Mouse (Mus musculus): ENCODE measurements around the gene Sh3gl3.
A peak's percentile ranks its signal among the peaks of the same experiment; 100 is the strongest.
"Not testable (repeated sequence)": the region's sequence is repeated elsewhere in the genome, so short reads cannot be mapped to it uniquely, and the experiment has no call there.

Sh3gl3 gene

GRCm38 (mm10) chr7:82235486-82235885 lies 61.8 kb downstream of the Sh3gl3 start:
- DNase-seq (ENCODE audit: low spot score in 2 of 2): no peak

GRCm38 (mm10) chr7:82236152-82236898 lies 62.7 kb downstream of the Sh3gl3 start:
- DNase-seq (ENCODE audit: low spot score in 2 of 2): no peak

GRCm38 (mm10) chr7:82236899-82237162 lies 63.2 kb downstream of the Sh3gl3 start:
- no peak for DNase-seq (ENCODE audit: low spot score in 2 of 2)

GRCm38 (mm10) chr7:82240424-82241240 lies 67.0 kb downstream of the Sh3gl3 start:
- DNase-seq (ENCODE audit: low spot score in 2 of 2): no peak

GRCm38 (mm10) chr7:82244701-82245100 lies 71.1 kb downstream of the Sh3gl3 start:
- no peak for DNase-seq (ENCODE audit: low spot score in 2 of 2)

GRCm38 (mm10) chr7:82248953-82249695 lies 75.5 kb downstream of the Sh3gl3 start:
- no peak for DNase-seq (ENCODE audit: low spot score in 2 of 2)

- no peak for DNase-seq (ENCODE audit: low spot score in 2 of 2)
Observed at GRCm38 (mm10) chr7:82253309-82253708, 79.7 kb downstream of the Sh3gl3 start.

GRCm38 (mm10) chr7:82256936-82257335 lies 83.3 kb downstream of the Sh3gl3 start:
- DNase-seq (ENCODE audit: low spot score in 2 of 2): no peak

- DNase-seq (ENCODE audit: low spot score in 2 of 2): no peak
Observed at GRCm38 (mm10) chr7:82257530-82257929, 83.9 kb downstream of the Sh3gl3 start.

- DNase-seq (ENCODE audit: low spot score in 2 of 2): no peak
Observed at GRCm38 (mm10) chr7:82260210-82260609, 86.6 kb downstream of the Sh3gl3 start.

GRCm38 (mm10) chr7:82263141-82263540 lies 89.5 kb downstream of the Sh3gl3 start:
- peak; percentile 44 to 80 for DNase-seq (ENCODE audit: low spot score in 2 of 2)

- DNase-seq (ENCODE audit: low spot score in 2 of 2): no peak
Observed at GRCm38 (mm10) chr7:82264119-82264518, 90.5 kb downstream of the Sh3gl3 start.

- DNase-seq (ENCODE audit: low spot score in 2 of 2): no peak
Observed at GRCm38 (mm10) chr7:82265365-82265764, 91.7 kb downstream of the Sh3gl3 start.

- no peak for DNase-seq (ENCODE audit: low spot score in 2 of 2)
Observed at GRCm38 (mm10) chr7:82269948-82270347, 96.3 kb downstream of the Sh3gl3 start.

- no peak for DNase-seq (ENCODE audit: low spot score in 2 of 2)
Observed at GRCm38 (mm10) chr7:82271742-82272141, 98.1 kb downstream of the Sh3gl3 start.

- DNase-seq (ENCODE audit: low spot score in 2 of 2): not testable (repeated sequence)
Observed at GRCm38 (mm10) chr7:82272875-82273274, 99.2 kb downstream of the Sh3gl3 start.

- peak in 1 of 2 experiments; percentile 71 for DNase-seq (ENCODE audit: low spot score in 2 of 2)
Observed at GRCm38 (mm10) chr7:82274011-82274709, 100.5 kb downstream of the Sh3gl3 start.

GRCm38 (mm10) chr7:82274975-82275374 lies 101.3 kb downstream of the Sh3gl3 start:
- DNase-seq (ENCODE audit: low spot score in 2 of 2): no peak

GRCm38 (mm10) chr7:82275529-82276204 lies 102.0 kb downstream of the Sh3gl3 start:
- DNase-seq (ENCODE audit: low spot score in 2 of 2): no peak

- no peak for DNase-seq (ENCODE audit: low spot score in 2 of 2)
Observed at GRCm38 (mm10) chr7:82282011-82282410, 108.4 kb downstream of the Sh3gl3 start.

- no peak for DNase-seq (ENCODE audit: low spot score in 2 of 2)
Observed at GRCm38 (mm10) chr7:82282464-82282863, 108.8 kb downstream of the Sh3gl3 start.
